Mouse (Mus musculus) left cerebral cortex, postnatal 14 days (tissue): ENCODE results near the gene Fkbp1b. TPM values are rescaled to one million over a fixed set of nuclear protein-coding genes. Genes with fewer than 3 reads are reported as not detected.
A peak's percentile ranks its signal among the peaks of the same experiment; 100 is the strongest.
"Not testable (repeated sequence)": the region's sequence is repeated elsewhere in the genome, so short reads cannot be mapped to it uniquely, and the experiment has no call there.

Experiments used
- DNase-seq, 2 experiments: peaks; one replicate each; pipeline ENCODE4 v3.0.0; 2021 to 2022; ENCODE audit warnings: low spot score in 2 of 2, mixed read lengths in 1 of 2
- intact Hi-C: fragments of 180-260 bp; cut with DNase I; formaldehyde crosslinking; loops from one replicate; pipeline ENCODE4 v1.15.1; 2025
- total RNA-seq, 2 experiments: library from RNA; stranded (reverse); gene quantifications; 2 replicates each; pipeline ENCODE4 v1.2.3; 2021

Fkbp1b gene
- total RNA-seq, 2 experiments from 2014 or later = 63.5 to 91.4 TPM

GRCm38 (mm10) chr12:4859241-4859914 is 18.0 kb upstream of the Fkbp1b start:
- intact Hi-C loops = no loop called here
- DNase-seq = no peak

- intact Hi-C loops = no loop called here
- no peak for DNase-seq
Observed at GRCm38 (mm10) chr12:4856834-4857233, 15.4 kb upstream of the Fkbp1b start.

GRCm38 (mm10) chr12:4856160-4856559 is 14.8 kb upstream of the Fkbp1b start:
- intact Hi-C loops = no loop called here
- no peak for DNase-seq

- peak in 1 of 2 experiments; percentile 25 for DNase-seq
- intact Hi-C loops = loop anchor here (5.0 kb wide), 1 partner anchor 74 kb away; the partner anchor contains the start of gene Atad2b
Observed at GRCm38 (mm10) chr12:4843741-4844140, 2.4 kb upstream of the Fkbp1b start.

- peak; percentile 91 to 92 for DNase-seq
- intact Hi-C loops = loop anchor here (5.0 kb wide), 1 partner anchor 74 kb away; the partner anchor contains the start of gene Atad2b
Observed at GRCm38 (mm10) chr12:4842890-4843597, 1.7 kb upstream of the Fkbp1b start, which contains the start of gene Wdcp. TSS of gene Wdcp (plus strand) at chr12:4843303.

GRCm38 (mm10) chr12:4842456-4842855 is 1.1 kb upstream of the Fkbp1b start:
- intact Hi-C loops = loop anchor here (5.0 kb wide), 1 partner anchor 75 kb away; the partner anchor contains the start of gene Atad2b
- DNase-seq = no peak

GRCm38 (mm10) chr12:4840741-4841140 is 650 bp downstream of the Fkbp1b start:
- intact Hi-C loops = loop anchor here (5.0 kb wide), 1 partner anchor 77 kb away; the partner anchor contains the start of gene Atad2b

GRCm38 (mm10) chr12:4840010-4840409 is 1.4 kb downstream of the Fkbp1b start:
- no peak for DNase-seq
- intact Hi-C loops = loop anchor here (5.0 kb wide), 1 partner anchor 77 kb away; the partner anchor contains the start of gene Atad2b

More at GRCm38 (mm10) chr12:4840741-4841140, 650 bp downstream of the Fkbp1b start:
- DNase-seq = no peak

- DNase-seq = no peak
- intact Hi-C loops = no loop called here
Observed at GRCm38 (mm10) chr12:4836959-4837358, 4.4 kb downstream of the Fkbp1b start.

- intact Hi-C loops = no loop called here
- DNase-seq = no peak
Observed at GRCm38 (mm10) chr12:4827256-4827655, 14.1 kb downstream of the Fkbp1b start.

GRCm38 (mm10) chr12:4817361-4818101 is 23.9 kb downstream of the Fkbp1b start, which contains the start of gene Sf3b6:
TSS of gene Sf3b6 (plus strand) at chr12:4817544.
- DNase-seq = peak; percentile 96 to 98
- intact Hi-C loops = no loop called here

- DNase-seq = no peak
- intact Hi-C loops = no loop called here
Observed at GRCm38 (mm10) chr12:4816680-4817360, 24.6 kb downstream of the Fkbp1b start.

GRCm38 (mm10) chr12:4813636-4814035 is 27.8 kb downstream of the Fkbp1b start:
- intact Hi-C loops = no loop called here
- no peak for DNase-seq

GRCm38 (mm10) chr12:4811705-4812104 is 29.7 kb downstream of the Fkbp1b start:
- DNase-seq = no peak
- intact Hi-C loops = no loop called here

- intact Hi-C loops = no loop called here
- no peak for DNase-seq
Observed at GRCm38 (mm10) chr12:4811036-4811435, 30.4 kb downstream of the Fkbp1b start.

- intact Hi-C loops, DNase-seq: not testable (repeated sequence)
Observed at GRCm38 (mm10) chr12:4797471-4797870, 43.9 kb downstream of the Fkbp1b start.

GRCm38 (mm10) chr12:4793718-4794117 is 47.7 kb downstream of the Fkbp1b start:
- DNase-seq = peak; percentile 19 to 32
- intact Hi-C loops = no loop called here

- intact Hi-C loops, DNase-seq: not testable (repeated sequence)
Observed at GRCm38 (mm10) chr12:4788128-4788527, 53.3 kb downstream of the Fkbp1b start.

GRCm38 (mm10) chr12:4784466-4784865 is 56.9 kb downstream of the Fkbp1b start:
- no peak for DNase-seq
- intact Hi-C loops = no loop called here
